Mouse (Mus musculus): ENCODE data around the gene Mog.

GRCm38 (mm10) chr17:37022628-37023576, at the start of gene Mog:
- no peak for TF ChIP-seq MYOD1 (IDR thresholded peaks at IDR 0.05; ENCODE audit: control insufficient read depth in 1 of 3, insufficient read length in 2 of 3, low read depth in 2 of 3)
- TF ChIP-seq E2F4 (IDR thresholded peaks at IDR 0.05; ENCODE audit: insufficient read depth): no peak
- TF ChIP-seq POLR2A (IDR thresholded peaks at IDR 0.05; ENCODE audit: insufficient read length, low read depth): no peak
- no peak for TF ChIP-seq CEBPB (IDR thresholded peaks at IDR 0.05; ENCODE audit: insufficient read depth, poor library complexity, severe bottlenecking)
- TF ChIP-seq TCF12 (IDR thresholded peaks at IDR 0.05; ENCODE audit: insufficient read depth, poor library complexity, severe bottlenecking): no peak
